Mouse (Mus musculus) frontal cortex, postnatal 25 days (tissue): ENCODE results near the gene Casq1.

Experiments used
- DNase-seq, 2 experiments: peaks; one replicate each; pipeline ENCODE4 v3.0.0; 2022; ENCODE audit warnings: low spot score in 2 of 2

Gene Casq1

DNA sequence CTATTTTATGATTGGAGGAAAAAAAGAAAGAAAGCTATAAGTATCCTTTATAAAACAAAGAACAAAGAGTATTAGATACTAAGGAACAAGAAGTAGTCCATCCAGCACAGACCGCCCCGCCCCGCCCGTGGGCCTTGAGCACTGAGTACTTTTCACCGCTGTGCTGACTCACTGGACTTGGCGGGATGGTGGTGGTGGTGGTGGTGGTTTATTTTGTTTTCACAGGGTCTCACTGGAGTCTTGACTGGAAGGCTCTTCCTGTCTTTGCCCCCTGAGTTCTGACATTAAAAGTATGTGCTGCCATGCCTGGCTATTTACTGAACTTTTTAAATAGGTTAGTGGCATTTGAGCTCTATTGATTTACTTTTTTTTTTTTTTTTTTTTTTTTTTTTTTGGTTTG lies 36.6 kb downstream of the Casq1 start:
- DNase-seq: no peak

GRCm38 (mm10) chr1:172181777-172182176 lies 37.9 kb downstream of the Casq1 start:
- DNase-seq: no peak

GRCm38 (mm10) chr1:172180881-172181280 lies 38.8 kb downstream of the Casq1 start:
- no peak for DNase-seq

DNA sequence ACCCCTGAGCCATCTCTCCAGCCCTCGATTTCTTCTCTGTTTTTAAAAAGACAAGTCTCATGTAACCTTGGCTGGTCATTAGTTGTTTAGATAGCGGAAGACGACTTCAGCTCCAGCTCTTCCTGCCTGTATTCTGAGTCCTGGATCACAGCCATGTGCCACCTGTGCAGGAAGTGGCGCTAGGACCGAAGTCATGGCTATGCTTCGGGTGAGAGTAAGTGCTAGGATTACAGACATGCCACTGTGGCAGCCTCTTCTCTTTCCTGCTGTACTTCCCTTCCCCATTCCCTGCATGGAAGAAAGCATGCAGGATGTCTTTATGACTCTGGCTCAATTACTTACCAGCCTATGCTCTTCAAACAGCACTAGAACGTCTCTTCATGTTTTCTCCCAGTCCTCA lies 40.6 kb downstream of the Casq1 start:
- no peak for DNase-seq

- no peak for DNase-seq
These were observed 41.9 kb downstream of the Casq1 start for GRCm38 (mm10) chr1:172177791-172178190.

- no peak for DNase-seq
These were observed 46.5 kb downstream of the Casq1 start for GRCm38 (mm10) chr1:172173181-172173580.

- no peak for DNase-seq
These were observed 47.3 kb downstream of the Casq1 start for GRCm38 (mm10) chr1:172172381-172172780.

GRCm38 (mm10) chr1:172169809-172170208 lies 49.9 kb downstream of the Casq1 start:
- DNase-seq: no peak

- DNase-seq: no peak
These were observed 51.8 kb downstream of the Casq1 start for GRCm38 (mm10) chr1:172167911-172168310.

- DNase-seq: no peak
These were observed 56.7 kb downstream of the Casq1 start for GRCm38 (mm10) chr1:172162959-172163358.

GRCm38 (mm10) chr1:172162009-172162408 lies 57.7 kb downstream of the Casq1 start:
- no peak for DNase-seq

DNA sequence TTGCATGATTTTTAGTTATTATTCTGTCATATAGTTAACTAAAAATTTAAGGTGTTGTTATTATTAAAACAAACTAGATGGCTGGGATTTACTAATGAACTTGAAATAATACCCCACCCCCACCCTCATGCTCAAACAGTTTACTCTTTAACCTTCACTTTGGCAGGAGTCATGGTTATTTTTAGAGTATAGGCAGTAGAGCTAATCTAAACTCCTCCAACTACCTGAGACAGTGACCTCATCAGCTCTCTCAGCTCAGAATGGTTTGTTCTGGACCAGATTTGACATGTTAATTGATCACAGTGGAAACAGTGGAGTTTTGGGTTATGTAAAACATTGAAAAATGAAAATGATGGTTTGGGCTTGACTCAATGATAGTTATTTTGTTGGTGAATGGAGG lies 59.2 kb downstream of the Casq1 start:
- no peak for DNase-seq

DNA sequence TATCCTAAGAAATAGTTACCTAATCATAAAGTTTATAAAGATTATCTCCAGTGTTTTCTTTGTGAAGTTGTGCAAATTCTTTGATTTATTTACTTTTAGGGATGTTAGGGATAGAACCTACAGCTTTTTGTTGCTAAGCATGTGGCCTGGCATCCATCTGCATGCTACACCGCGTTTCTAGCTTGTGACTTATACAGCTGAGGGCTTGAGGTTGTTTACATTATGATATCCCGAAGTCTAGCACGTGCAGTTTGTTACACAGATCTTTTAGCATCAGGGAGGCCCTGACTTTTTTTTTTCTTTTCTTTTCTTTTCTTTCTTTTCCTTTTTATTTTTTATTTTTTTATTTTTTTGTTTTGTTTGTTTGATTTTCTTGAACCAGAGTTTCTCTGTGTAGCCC lies 59.7 kb downstream of the Casq1 start:
- no peak for DNase-seq
